Comparison of ENCODE assay signal across 16 mouse cellular contexts in the genomic region with DNA sequence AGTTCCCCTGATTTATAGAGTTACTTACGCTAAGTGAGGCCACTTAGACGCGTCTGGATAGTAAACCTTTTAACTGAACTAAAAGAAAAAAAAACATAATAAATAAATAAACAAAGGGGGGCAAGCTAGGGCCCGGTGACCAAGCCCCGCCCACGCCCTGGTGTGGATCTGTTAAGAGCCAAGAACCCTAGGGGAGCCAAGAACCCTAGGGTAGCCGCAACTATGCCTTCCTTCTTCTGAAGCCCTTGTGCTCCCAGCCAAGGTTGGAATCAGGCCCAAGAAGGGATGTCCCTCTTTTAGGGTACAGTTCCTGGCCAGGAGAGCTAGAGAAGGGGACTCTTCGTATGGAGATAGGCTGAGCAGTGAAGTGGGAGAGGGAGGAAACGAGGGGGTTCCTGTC.
DNase-seq lines count a peak whose midpoint lies in the region; ATAC-seq and TF ChIP-seq lines count a peak whose summit lies in the region.
"Had no signal": no experiment of that assay in that cellular context is flagged by ENCODE, and none has a peak within 500 bp of the region (broad histone marks: within the 10 kb centered on the region; RNA-seq: fewer than 3 reads in every experiment).

No protein-coding gene starts in this region.

- intact Hi-C loops in heart, adult 2 months (cut with DNase I) = no loop called here

- peaks cover 4% of the 10 kb centered on the region; the same call in 1 of the 2 replicates for H3K36me3 ChIP-seq in heart, embryonic 14.5 days (ENCODE audit: control insufficient read depth, insufficient read depth, low read length)
- no peaks in the 10 kb centered on the region for H3K36me3 ChIP-seq in heart, adult 2 months (ENCODE audit: control insufficient read depth, insufficient read depth, low read length)
- no peaks in the 10 kb centered on the region for H3K36me3 ChIP-seq in lung, embryonic 14.5 days (ENCODE audit: insufficient read depth)
- no peaks in the 10 kb centered on the region for H3K36me3 ChIP-seq in limb, embryonic 12.5 days
- H3K36me3 ChIP-seq in stomach, embryonic 16.5 days (ENCODE audit: control insufficient read depth, insufficient read depth, low read length) = no peaks in the 10 kb centered on the region
- H3K36me3 ChIP-seq: midbrain, embryonic 15.5 days had no signal

- 70% methylated on average over 9 of the region's 9 CpGs for WGBS in heart, embryonic 14.5 days
- WGBS in heart, adult 2 months = 62% methylated on average over 9 of the region's 9 CpGs
- 54% methylated on average over 9 of the region's 9 CpGs for WGBS in lung, embryonic 14.5 days
- WGBS in limb, embryonic 12.5 days = 29% methylated on average over 9 of the region's 9 CpGs
- 49% methylated on average over 9 of the region's 9 CpGs for WGBS in stomach, embryonic 16.5 days

- no peaks in the 10 kb centered on the region for H3K9me3 ChIP-seq in heart, embryonic 14.5 days (ENCODE audit: control insufficient read depth, low read length)
- no peaks in the 10 kb centered on the region for H3K9me3 ChIP-seq in lung, embryonic 14.5 days (ENCODE audit: low read depth, low read length)
- no peaks in the 10 kb centered on the region for H3K9me3 ChIP-seq in limb, embryonic 12.5 days
- no peaks in the 10 kb centered on the region for H3K9me3 ChIP-seq in stomach, embryonic 16.5 days (replicated peaks; ENCODE audit: control insufficient read depth, low read length)
- H3K9me3 ChIP-seq: midbrain, embryonic 15.5 days had no signal

- no peak for TF ChIP-seq POLR2A in heart, adult 2 months (IDR thresholded peaks at IDR 0.05; ENCODE audit: insufficient read depth, low read depth, low read length)

- 0 out of 2 replicates have a peak, but pooled peaks cover 1% of the 10 kb centered on the region for H3K79me2 ChIP-seq in heart, adult 2 months (replicated peaks; ENCODE audit: control insufficient read depth, insufficient read depth, low read length)

- H3K27ac ChIP-seq in heart, embryonic 14.5 days (replicated peaks in 1 of 2; ENCODE audit: control insufficient read depth in 1 of 2, insufficient read depth in 1 of 2, low read depth in 2 of 2, low read length in 2 of 2) = no peak overlapping the region; a peak in 1 of 4 replicates
- no peak overlapping the region for H3K27ac ChIP-seq in heart, adult 2 months
- H3K27ac ChIP-seq in lung, embryonic 14.5 days (ENCODE audit: low read depth) = peak overlapping the region; percentile 67
- H3K27ac ChIP-seq in limb, embryonic 12.5 days = peak overlapping the region; percentile 4; the same call in 1 of the 2 replicates
- peak overlapping the region; percentile 57 for H3K27ac ChIP-seq in stomach, embryonic 16.5 days (ENCODE audit: low read length)

- DNase-seq in heart, adult 2 months = no peak
- no peak for DNase-seq in lung, embryonic 14.5 days
- DNase-seq in lung, postnatal 14 days = no peak
- DNase-seq in testis, postnatal 10 days (ENCODE audit: low spot score) = no peak
- DNase-seq in cerebellum, adult 9-11 months = no peak
- DNase-seq: cerebellum, adult 2 months; embryo, embryonic 11 days; left cerebral cortex, postnatal 4 days; liver, postnatal 0 days; right cerebral cortex, postnatal 14 days; thymus, postnatal 14 days had no signal

- ATAC-seq in heart, embryonic 14.5 days (ENCODE audit: insufficient number of reproducible peaks, insufficient read depth, low FRiP score, low read depth) = no peak
- ATAC-seq in lung, embryonic 14.5 days (ENCODE audit: insufficient read depth) = no peak
- no peak for ATAC-seq in limb, embryonic 12.5 days (ENCODE audit: insufficient number of reproducible peaks, insufficient read depth, low FRiP score, low TSS enrichment, low read depth)
- no peak for ATAC-seq in stomach, embryonic 16.5 days (ENCODE audit: insufficient read depth, low FRiP score)
- ATAC-seq: inflammation-experienced regulatory T-cells, adult 6 months; liver, postnatal 0 days; midbrain, embryonic 15.5 days had no signal

- no peaks in the 10 kb centered on the region; the same call in 1 of the 2 replicates for H3K27me3 ChIP-seq in heart, embryonic 14.5 days (ENCODE audit: control insufficient read depth, insufficient read depth, low read length)
- H3K27me3 ChIP-seq in heart, adult 2 months (ENCODE audit: control insufficient read depth, insufficient read depth, low read length) = no peaks in the 10 kb centered on the region
- peaks cover 14% of the 10 kb centered on the region; the same call in 1 of the 2 replicates for H3K27me3 ChIP-seq in lung, embryonic 14.5 days (ENCODE audit: insufficient read depth, low read length)
- peaks cover 73% of the 10 kb centered on the region for H3K27me3 ChIP-seq in limb, embryonic 12.5 days
- peaks cover 4% of the 10 kb centered on the region for H3K27me3 ChIP-seq in stomach, embryonic 16.5 days (ENCODE audit: control insufficient read depth, insufficient read depth, low read length)

- H3K4me1 ChIP-seq in heart, embryonic 14.5 days (ENCODE audit: control insufficient read depth in 2 of 2, insufficient read depth in 2 of 2, low read length in 2 of 2) = peaks cover 46 to 90% of the 10 kb centered on the region in 2 experiments
- H3K4me1 ChIP-seq in heart, adult 2 months (ENCODE audit: control insufficient read depth, insufficient read depth, low read length) = peaks cover 16% of the 10 kb centered on the region
- H3K4me1 ChIP-seq in lung, embryonic 14.5 days (ENCODE audit: insufficient read depth) = peaks cover 30% of the 10 kb centered on the region
- H3K4me1 ChIP-seq in limb, embryonic 12.5 days (replicated peaks) = peaks cover 99% of the 10 kb centered on the region
- peaks cover 64% of the 10 kb centered on the region for H3K4me1 ChIP-seq in stomach, embryonic 16.5 days (ENCODE audit: control insufficient read depth, insufficient read depth, low read length)

- H3K4me2 ChIP-seq in heart, embryonic 14.5 days (ENCODE audit: low read length) = no peak overlapping the region
- no peak overlapping the region for H3K4me2 ChIP-seq in lung, embryonic 14.5 days
- H3K4me2 ChIP-seq in limb, embryonic 12.5 days = no peak overlapping the region
- no peak overlapping the region for H3K4me2 ChIP-seq in stomach, embryonic 16.5 days (ENCODE audit: low read depth, low read length)
- H3K4me2 ChIP-seq: midbrain, embryonic 15.5 days had no signal

- no peak for TF ChIP-seq EP300 in heart, adult 2 months (IDR thresholded peaks at IDR 0.05; ENCODE audit: insufficient read depth, low read depth, low read length)

- H3K9ac ChIP-seq in heart, embryonic 14.5 days (ENCODE audit: low read length) = 0 out of 2 replicates have a peak overlapping the region, but pooled peaks have one; percentile 45
- H3K9ac ChIP-seq in heart, adult 2 months (ENCODE audit: low read depth, low read length) = no peak overlapping the region
- no peak overlapping the region for H3K9ac ChIP-seq in lung, embryonic 14.5 days
- no peak overlapping the region for H3K9ac ChIP-seq in limb, embryonic 12.5 days (replicated peaks)
- peak overlapping the region; percentile 31; the same call in 1 of the 2 replicates for H3K9ac ChIP-seq in stomach, embryonic 16.5 days (ENCODE audit: low read length)
- H3K9ac ChIP-seq: liver, postnatal 0 days; midbrain, embryonic 15.5 days had no signal

- no peak for TF ChIP-seq CTCF in heart, adult 2 months (IDR thresholded peaks at IDR 0.05)
- TF ChIP-seq CTCF in lung, embryonic 14.5 days (IDR thresholded peaks at IDR 0.05; ENCODE audit: low read depth) = no peak

- no peak overlapping the region for H3K4me3 ChIP-seq in heart, embryonic 14.5 days (ENCODE audit: control insufficient read depth in 1 of 2, insufficient read depth in 1 of 2, low read depth in 1 of 2, low read length in 2 of 2)
- no peak overlapping the region for H3K4me3 ChIP-seq in heart, adult 2 months
- H3K4me3 ChIP-seq in lung, embryonic 14.5 days (ENCODE audit: low read depth, low read length) = no peak overlapping the region
- H3K4me3 ChIP-seq in limb, embryonic 12.5 days (replicated peaks) = no peak overlapping the region
- H3K4me3 ChIP-seq in stomach, embryonic 16.5 days (replicated peaks; ENCODE audit: low read length) = no peak overlapping the region
- H3K4me3 ChIP-seq: midbrain, embryonic 15.5 days had no signal

Comparison
In these comparisons a context has a peak if more than half of its experiments do, and no peak if none do; other contexts are left out.
1. H3K9ac ChIP-seq: peak in heart, embryonic 14.5 days (single experiment) and stomach, embryonic 16.5 days (single experiment); none in heart, adult 2 months (single experiment), lung, embryonic 14.5 days (single experiment) and limb, embryonic 12.5 days (single experiment).
2. H3K27ac ChIP-seq: peak in lung, embryonic 14.5 days (single experiment), limb, embryonic 12.5 days (single experiment) and stomach, embryonic 16.5 days (single experiment); none in heart, embryonic 14.5 days (0 of 2) and heart, adult 2 months (single experiment).